Comparison of ENCODE assay signal across 24 mouse cellular contexts in genomic region chr10:34507807-34508206, GRCm38 (mm10). TPM values are rescaled to one million over a fixed set of nuclear protein-coding genes. Genes with fewer than 3 reads are reported as not detected.
DNase-seq lines count a peak whose midpoint lies in the region; ATAC-seq and TF ChIP-seq lines count a peak whose summit lies in the region.
"Had no signal": no experiment of that assay in that cellular context is flagged by ENCODE, and none has a peak within 500 bp of the region (broad histone marks: within the 10 kb centered on the region; RNA-seq: fewer than 3 reads in every experiment).

No protein-coding gene starts in this region.

- peak; percentile 34; the same call in 1 of the 2 replicates for ATAC-seq in intestine, embryonic 16.5 days
- ATAC-seq in lung, postnatal 0 days, result no peak
- ATAC-seq in cerebellum, adult (ENCODE audit: insufficient number of reproducible peaks, low FRiP score, low TSS enrichment), result no peak
- ATAC-seq: activated CD4-positive, CD25-positive, alpha-beta regulatory T cell, adult 4 months; forebrain, postnatal 0 days; liver, embryonic 12.5 days had no signal

- no peaks in the 10 kb centered on the region for H3K9me3 ChIP-seq in intestine, embryonic 16.5 days (ENCODE audit: control insufficient read depth, low read length)
- no peaks in the 10 kb centered on the region for H3K9me3 ChIP-seq in lung, postnatal 0 days (ENCODE audit: low read length)
- H3K9me3 ChIP-seq: forebrain, embryonic 10.5 days; heart, embryonic 15.5 days; hindbrain, embryonic 15.5 days; kidney, embryonic 15.5 days; limb, embryonic 13.5 days; liver, embryonic 12.5 days; stomach, embryonic 15.5 days had no signal

- H3K27me3 ChIP-seq in intestine, embryonic 16.5 days (replicated peaks; ENCODE audit: control insufficient read depth, insufficient read depth, low read length), result no peaks in the 10 kb centered on the region
- H3K27me3 ChIP-seq in lung, postnatal 0 days (replicated peaks; ENCODE audit: insufficient read depth, low read length), result no peaks in the 10 kb centered on the region
- H3K27me3 ChIP-seq: heart, embryonic 15.5 days; hindbrain, embryonic 15.5 days; kidney, embryonic 15.5 days; limb, embryonic 13.5 days; liver, embryonic 12.5 days; stomach, embryonic 15.5 days had no signal

- no peak overlapping the region for H3K4me2 ChIP-seq in intestine, embryonic 16.5 days (ENCODE audit: low read depth, low read length)
- H3K4me2 ChIP-seq in lung, postnatal 0 days (replicated peaks; ENCODE audit: low read depth, low read length), result no peak overlapping the region
- H3K4me2 ChIP-seq: heart, embryonic 15.5 days; hindbrain, embryonic 15.5 days; kidney, embryonic 15.5 days; limb, embryonic 13.5 days; liver, embryonic 12.5 days; midbrain, embryonic 11.5 days; stomach, embryonic 15.5 days had no signal

- no peak overlapping the region for H3K9ac ChIP-seq in intestine, embryonic 16.5 days (ENCODE audit: low read depth, low read length)
- H3K9ac ChIP-seq in lung, postnatal 0 days (replicated peaks; ENCODE audit: low read depth), result no peak overlapping the region
- H3K9ac ChIP-seq: forebrain, postnatal 0 days; heart, embryonic 15.5 days; hindbrain, embryonic 15.5 days; kidney, embryonic 15.5 days; limb, embryonic 13.5 days; liver, embryonic 12.5 days; stomach, embryonic 15.5 days had no signal

- WGBS in intestine, embryonic 16.5 days, result 61% methylated on average over 2 of the region's 2 CpGs
- 73% methylated on average over 2 of the region's 2 CpGs for WGBS in lung, postnatal 0 days

- TF ChIP-seq EP300 in lung, postnatal 0 days (IDR thresholded peaks at IDR 0.05), result no peak

- no peak overlapping the region for H3K27ac ChIP-seq in intestine, embryonic 16.5 days (ENCODE audit: low read length)
- no peak overlapping the region for H3K27ac ChIP-seq in lung, postnatal 0 days (ENCODE audit: low read length)
- H3K27ac ChIP-seq: forebrain, embryonic 10.5 days; heart, embryonic 15.5 days; hindbrain, embryonic 15.5 days; kidney, embryonic 15.5 days; limb, embryonic 13.5 days; liver, embryonic 12.5 days; stomach, embryonic 15.5 days had no signal

- intact Hi-C loops in left cerebral cortex, postnatal 4 days (cut with DNase I), result no loop called here

- no peak overlapping the region for H3K4me3 ChIP-seq in intestine, embryonic 16.5 days (ENCODE audit: low read length)
- H3K4me3 ChIP-seq in lung, postnatal 0 days (ENCODE audit: low read depth, low read length), result no peak overlapping the region
- H3K4me3 ChIP-seq: forebrain, embryonic 10.5 days; heart, embryonic 15.5 days; hindbrain, embryonic 15.5 days; kidney, embryonic 15.5 days; limb, embryonic 13.5 days; liver, embryonic 12.5 days; stomach, embryonic 15.5 days had no signal

- no peak for TF ChIP-seq CTCF in lung, postnatal 0 days (IDR thresholded peaks at IDR 0.05)

- no peaks in the 10 kb centered on the region for H3K36me3 ChIP-seq in intestine, embryonic 16.5 days (ENCODE audit: control insufficient read depth, insufficient read depth, low read length)
- no peaks in the 10 kb centered on the region for H3K36me3 ChIP-seq in lung, postnatal 0 days (ENCODE audit: insufficient read depth, low read length)
- H3K36me3 ChIP-seq: forebrain, embryonic 10.5 days; heart, embryonic 15.5 days; hindbrain, embryonic 15.5 days; kidney, embryonic 15.5 days; limb, embryonic 13.5 days; liver, embryonic 12.5 days; stomach, embryonic 15.5 days had no signal

- peak; percentile 14 to 17 for DNase-seq in adrenal gland, postnatal 36 days
- DNase-seq in adrenal gland, postnatal 4 days (ENCODE audit: low spot score in 2 of 2), result no peak
- peak; percentile 72 for DNase-seq in NIH3T3 (ENCODE audit: low read depth)
- DNase-seq in lung, postnatal 0 days (ENCODE audit: low spot score), result no peak
- no peak for DNase-seq in left cerebral cortex, postnatal 4 days
- DNase-seq: cerebellum, adult 9-10 months; forebrain, postnatal 0 days; kidney, postnatal 36 days; lung, adult 18-20 months; lung, postnatal 14 days; thymus, adult 18-20 months; thymus, postnatal 4 days had no signal

- no peaks in the 10 kb centered on the region; the same call in 1 of the 2 replicates for H3K4me1 ChIP-seq in intestine, embryonic 16.5 days (ENCODE audit: control insufficient read depth, insufficient read depth, low read length)
- no peaks in the 10 kb centered on the region for H3K4me1 ChIP-seq in lung, postnatal 0 days (ENCODE audit: insufficient read depth, low read depth, low read length)
- H3K4me1 ChIP-seq: forebrain, embryonic 10.5 days; hindbrain, embryonic 15.5 days; liver, embryonic 12.5 days; stomach, embryonic 15.5 days had no signal

RNA-seq across cellular contexts. Expression of gene Frk, which starts 24.6 kb away (rescaled TPM):
- total RNA-seq in adrenal gland, postnatal 36 days (2021), result 10 to 100 TPM; 13.1 to 16.6 TPM
- 10 to 100 TPM; 17.0 to 19.0 TPM for total RNA-seq in adrenal gland, postnatal 4 days (2021)
- 21.9 and 26.1 TPM in 2 replicates for polyA plus RNA-seq in intestine, embryonic 16.5 days (2015; fragmentation: Nextera tagmentation; extraction: Ambion mirVana)
- 4.8 and 5.3 TPM in 2 replicates for polyA plus RNA-seq in lung, postnatal 0 days (2015; fragmentation: Nextera tagmentation; extraction: Ambion mirVana)
- total RNA-seq in left cerebral cortex, postnatal 4 days (2021), result under 1 TPM; 0.48 to 0.70 TPM
- total RNA-seq: megakaryocyte progenitor cell, adult 5-6 weeks had no signal

Comparison
In these comparisons a context has a peak if more than half of its experiments do, and no peak if none do; other contexts are left out.
1. DNase-seq: peak in adrenal gland, postnatal 36 days (2 of 2) and NIH3T3 (single experiment); none in adrenal gland, postnatal 4 days (0 of 2), lung, postnatal 0 days (single experiment) and left cerebral cortex, postnatal 4 days (single experiment).
2. RNA of gene Frk, which starts 24.6 kb away (total RNA-seq): 17.0 to 19.0 TPM in adrenal gland, postnatal 4 days and 13.1 to 16.6 TPM in adrenal gland, postnatal 36 days; 0.48 to 0.70 TPM in left cerebral cortex, postnatal 4 days; every median in the first group is over 4 times any median in the second.